Mouse (Mus musculus) stomach, postnatal 0 days (tissue): ENCODE data around the gene Anxa6. TPM values are rescaled to one million over a fixed set of nuclear protein-coding genes. Genes with fewer than 3 reads are reported as not detected.

ENCODE experiments used
- ATAC-seq: fragments of 200-750 bp; cut with Nextera tagmentation; 2 replicates; pipeline ENCODE4 v1.8.0; 2017; ENCODE audit not compliant: low FRiP score, low TSS enrichment
- DNase-seq: peaks from one replicate; pipeline ENCODE4 v3.0.0-alpha.2; 2016; ENCODE audit warnings: low spot score
- H3K27ac ChIP-seq: fragments of 300-500 bp; sonication (generic); replicated peaks from 2 replicates; pipeline ENCODE4 v1.5.1; 2014; ENCODE audit warnings: mild to moderate bottlenecking, control low read depth
- H3K27me3 ChIP-seq: fragments of 300-500 bp; sonication (generic); 2 replicates; pipeline ENCODE4 v1.6.1; 2014; ENCODE audit warnings: low read length; ENCODE audit not compliant: control insufficient read depth, insufficient read depth
- H3K36me3 ChIP-seq: fragments of 300-500 bp; sonication (generic); 2 replicates; pipeline ENCODE4 v1.6.1; 2014; ENCODE audit warnings: low read length, mixed read lengths; ENCODE audit not compliant: control insufficient read depth, insufficient read depth
- H3K4me1 ChIP-seq: fragments of 300-500 bp; sonication (generic); replicated peaks from 2 replicates; pipeline ENCODE4 v1.6.1; 2014; ENCODE audit warnings: antibody characterized with exemption; ENCODE audit not compliant: control insufficient read depth, insufficient read depth
- H3K4me2 ChIP-seq: fragments of 300-500 bp; sonication (generic); replicated peaks from 2 replicates; pipeline ENCODE4 v1.6.1; 2014; ENCODE audit warnings: low read depth, mild to moderate bottlenecking, control low read depth, moderate library complexity
- H3K4me3 ChIP-seq: fragments of 300-500 bp; sonication (generic); 2 replicates; pipeline ENCODE4 v1.5.1; 2014; ENCODE audit warnings: low read depth, low read length, control low read depth
- H3K9ac ChIP-seq: fragments of 300-500 bp; sonication (generic); 2 replicates; pipeline ENCODE4 v1.6.1; 2014; ENCODE audit warnings: mild to moderate bottlenecking, low read length, control low read depth, mixed read lengths
- H3K9me3 ChIP-seq: fragments of 300-500 bp; sonication (generic); 2 replicates; pipeline ENCODE4 v1.6.1; 2016; ENCODE audit warnings: low read length; ENCODE audit not compliant: control insufficient read depth
- CTCF ChIP-seq: IDR thresholded peaks from 2 replicates; pipeline ENCODE4 v1.5.1; 2016; ENCODE audit warnings: antibody characterized with exemption, low read depth, mild to moderate bottlenecking, moderate library complexity
- EP300 ChIP-seq: optimal IDR thresholded peaks from 2 replicates; pipeline ENCODE3; 2016; ENCODE audit warnings: antibody characterized with exemption
- WGBS: fragments of 180-500 bp; shearing (Covaris S2); extraction: QIAGEN DNeasy Blood & Tissue Kit; methylation state at CpG from one replicate; pipeline ENCODE4 v1.1.7; 2014; 5-methylcytosine and 5-hydroxymethylcytosine counted together
- polyA plus RNA-seq: library from polyadenylated mRNA; unstranded; fragments of >200 nt; fragmentation: Nextera tagmentation; extraction: Ambion mirVana; gene quantifications from 2 replicates; pipeline ENCODE4 v1.2.1, GENCODE M21; 2015

Gene Anxa6
- polyA plus RNA-seq, 1 experiment from 2014 or later, result 141 TPM

- ATAC-seq, result no peak
- H3K36me3 ChIP-seq, result peaks cover 19% of the 10 kb centered on the region
- WGBS, result 88% methylated on average over 4 of the region's 4 CpGs
These were observed 51.6 kb downstream of the Anxa6 start for GRCm38 (mm10) chr11:54981630-54982029.

GRCm38 (mm10) chr11:54977385-54977937, 55.8 kb downstream of the Anxa6 start:
- Histone ChIP-seq H3K27me3 (no peaks in the 10 kb centered on the region), H3K9me3 (no peaks in the 10 kb centered on the region), H3K4me1 (peaks cover 4% of the 10 kb centered on the region; the same call in 1 of the 2 replicates), H3K36me3 (peaks cover 9% of the 10 kb centered on the region; the same call in 1 of the 2 replicates), H3K4me3 (no peak overlapping the region), H3K27ac (peak overlapping the region; percentile 69), H3K9ac (no peak overlapping the region), H3K4me2 (no peak overlapping the region)
- no peak for DNase-seq
- TF ChIP-seq EP300 (no peak), CTCF (no peak)
- 32% methylated on average over 6 of the region's 6 CpGs for WGBS
- peak; percentile 65; the same call in 1 of the 2 replicates for ATAC-seq

More at GRCm38 (mm10) chr11:54981630-54982029, 51.6 kb downstream of the Anxa6 start:
- H3K27ac ChIP-seq, result no peak overlapping the region
- no peak overlapping the region for H3K4me2 ChIP-seq
- no peaks in the 10 kb centered on the region for H3K4me1 ChIP-seq
- TF ChIP-seq CTCF, result no peak
- TF ChIP-seq EP300, result no peak
- no peak overlapping the region for H3K9ac ChIP-seq
- no peaks in the 10 kb centered on the region for H3K9me3 ChIP-seq
- H3K27me3 ChIP-seq, result no peaks in the 10 kb centered on the region
- H3K4me3 ChIP-seq, result no peak overlapping the region
- no peak for DNase-seq

DNA sequence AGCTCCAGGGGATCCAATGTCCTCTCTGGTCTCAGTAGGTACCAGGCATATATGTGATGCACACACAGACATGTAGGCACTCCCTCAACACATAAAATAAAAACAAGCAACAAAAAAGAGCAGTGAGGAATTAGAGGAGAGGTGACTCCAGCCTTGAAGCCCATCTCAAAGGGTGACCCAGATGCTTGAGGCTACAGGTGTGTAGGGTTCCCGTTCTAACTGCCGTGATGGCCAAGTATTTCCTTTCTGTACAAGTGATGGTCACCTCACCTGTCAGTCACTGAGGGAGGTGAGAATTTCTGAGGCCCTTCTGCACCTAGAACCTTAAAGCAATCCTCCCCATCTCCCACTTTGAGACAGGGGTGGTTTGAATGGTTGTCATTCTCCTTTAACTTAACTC, 56.9 kb downstream of the Anxa6 start:
- H3K9me3 ChIP-seq, result no peaks in the 10 kb centered on the region
- DNase-seq (no peak), ATAC-seq (no peak)
- peaks cover 4% of the 10 kb centered on the region; the same call in 1 of the 2 replicates for H3K4me1 ChIP-seq
- no peak overlapping the region for H3K27ac ChIP-seq
- no peak overlapping the region for H3K4me2 ChIP-seq
- peaks cover 5% of the 10 kb centered on the region; the same call in 1 of the 2 replicates for H3K36me3 ChIP-seq
- no peaks in the 10 kb centered on the region for H3K27me3 ChIP-seq
- WGBS, result 95% methylated on average over 2 of the region's 2 CpGs
- no peak overlapping the region for H3K9ac ChIP-seq
- no peak overlapping the region for H3K4me3 ChIP-seq
- TF ChIP-seq EP300 (no peak), CTCF (no peak)

- no peak overlapping the region for H3K4me2 ChIP-seq
- no peak overlapping the region for H3K27ac ChIP-seq
- H3K9me3 ChIP-seq, result no peaks in the 10 kb centered on the region
- H3K4me1 ChIP-seq, result peaks cover 4% of the 10 kb centered on the region; the same call in 1 of the 2 replicates
- H3K27me3 ChIP-seq, result no peaks in the 10 kb centered on the region
- TF ChIP-seq EP300, result no peak
- no peak for TF ChIP-seq CTCF
- 89% methylated on average over 2 of the region's 2 CpGs for WGBS
- DNase-seq (no peak), ATAC-seq (no peak)
- no peak overlapping the region for H3K9ac ChIP-seq
- no peak overlapping the region for H3K4me3 ChIP-seq
- H3K36me3 ChIP-seq, result peaks cover 5% of the 10 kb centered on the region; the same call in 1 of the 2 replicates
These were observed 57.5 kb downstream of the Anxa6 start for GRCm38 (mm10) chr11:54975756-54976155.

DNA sequence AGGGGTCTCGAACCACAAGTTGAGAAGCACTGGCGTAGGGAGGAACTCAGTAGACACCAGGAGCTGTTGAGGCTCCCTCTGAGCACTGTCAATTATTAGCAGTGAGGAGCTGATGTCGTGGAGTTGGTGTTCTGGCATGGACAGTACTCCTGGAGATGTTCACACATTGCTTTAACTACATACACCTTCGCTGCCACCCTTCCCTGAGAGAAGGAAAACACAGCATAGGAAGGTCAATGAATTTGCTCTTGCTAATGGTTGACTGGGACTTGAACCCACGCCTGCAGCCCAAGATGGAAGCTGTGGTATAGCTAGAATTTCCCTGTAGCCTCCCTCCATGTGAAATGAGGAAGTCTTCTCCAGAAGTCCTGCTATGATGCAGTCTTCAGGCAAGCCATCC, 57.9 kb downstream of the Anxa6 start:
- no peaks in the 10 kb centered on the region for H3K9me3 ChIP-seq
- WGBS, result 88% methylated on average over 5 of the region's 5 CpGs
- no peak overlapping the region for H3K4me2 ChIP-seq
- no peak overlapping the region for H3K9ac ChIP-seq
- H3K4me3 ChIP-seq, result no peak overlapping the region
- peaks cover 5% of the 10 kb centered on the region; the same call in 1 of the 2 replicates for H3K36me3 ChIP-seq
- TF ChIP-seq CTCF (no peak), EP300 (no peak)
- H3K27ac ChIP-seq, result no peak overlapping the region
- H3K4me1 ChIP-seq, result peaks cover 4% of the 10 kb centered on the region; the same call in 1 of the 2 replicates
- no peak for DNase-seq
- no peak for ATAC-seq
- H3K27me3 ChIP-seq, result no peaks in the 10 kb centered on the region

DNA sequence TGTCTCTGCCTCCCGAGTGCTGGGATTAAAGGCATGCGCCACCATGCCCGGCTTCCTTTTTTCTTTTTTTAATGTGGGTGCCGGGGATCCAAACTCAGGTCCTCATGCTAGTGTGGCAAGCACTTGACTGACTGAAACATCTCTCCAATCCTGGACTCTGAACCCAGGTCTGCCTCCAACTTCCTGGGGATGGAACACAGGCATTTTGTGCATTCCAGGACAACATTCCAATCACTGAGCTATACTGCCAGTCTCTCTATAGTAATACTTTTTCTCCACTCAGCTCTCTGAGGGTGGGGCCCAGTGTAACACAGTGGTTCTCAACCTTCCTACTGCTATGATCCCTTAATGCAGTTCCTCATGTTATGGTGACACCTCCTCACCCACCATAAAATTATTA, 58.6 kb downstream of the Anxa6 start:
- H3K4me1 ChIP-seq, result peaks cover 4% of the 10 kb centered on the region; the same call in 1 of the 2 replicates
- no peak overlapping the region for H3K4me2 ChIP-seq
- no peak overlapping the region for H3K4me3 ChIP-seq
- no peak overlapping the region for H3K9ac ChIP-seq
- no peaks in the 10 kb centered on the region for H3K9me3 ChIP-seq
- TF ChIP-seq CTCF (no peak), EP300 (no peak)
- peaks cover 5% of the 10 kb centered on the region; the same call in 1 of the 2 replicates for H3K36me3 ChIP-seq
- no peak for DNase-seq
- H3K27ac ChIP-seq, result no peak overlapping the region
- 86% methylated on average over 4 of the region's 4 CpGs for WGBS
- ATAC-seq, result no peak
- no peaks in the 10 kb centered on the region for H3K27me3 ChIP-seq
